Mouse (Mus musculus) heart, embryonic 11.5 days (tissue): Measurements from ENCODE around the gene Dock8. TPM values are rescaled to one million over a fixed set of nuclear protein-coding genes. Genes with fewer than 3 reads are reported as not detected.

ENCODE experiments used
- ATAC-seq: fragments of 200-750 bp; cut with Nextera tagmentation; replicated peaks from 2 replicates; pipeline ENCODE4 v1.8.0; 2017; ENCODE audit warnings: moderate library complexity; ENCODE audit not compliant: insufficient number of reproducible peaks, low FRiP score, low TSS enrichment
- H3K27ac ChIP-seq: fragments of 300-500 bp; sonication (generic); 2 replicates; pipeline ENCODE4 v1.5.1; 2014; ENCODE audit warnings: mild to moderate bottlenecking, low read depth, low read length
- H3K27me3 ChIP-seq: fragments of 300-500 bp; sonication (generic); 2 replicates; pipeline ENCODE4 v1.6.1; 2014; ENCODE audit warnings: mild to moderate bottlenecking, low read length, mixed read lengths; ENCODE audit not compliant: control insufficient read depth, insufficient read depth
- H3K36me3 ChIP-seq: fragments of 300-500 bp; sonication (generic); 2 replicates; pipeline ENCODE4 v1.6.1; 2014; ENCODE audit warnings: mild to moderate bottlenecking, low read length, moderate library complexity, mixed read lengths; ENCODE audit not compliant: control insufficient read depth, insufficient read depth
- H3K4me1 ChIP-seq: fragments of 300-500 bp; sonication (generic); 2 replicates; pipeline ENCODE4 v1.6.1; 2014; ENCODE audit warnings: low read length; ENCODE audit not compliant: control insufficient read depth, insufficient read depth
- H3K4me2 ChIP-seq: fragments of 300-500 bp; sonication (generic); 2 replicates; pipeline ENCODE4 v1.6.1; 2014; ENCODE audit warnings: mild to moderate bottlenecking, moderate library complexity
- H3K4me3 ChIP-seq: fragments of 300-500 bp; sonication (generic); 2 replicates; pipeline ENCODE4 v1.5.1; 2014; ENCODE audit warnings: low read depth, low read length
- H3K9ac ChIP-seq: fragments of 300-500 bp; sonication (generic); 2 replicates; pipeline ENCODE4 v1.6.1; 2014; ENCODE audit warnings: mild to moderate bottlenecking, low read depth, low read length, moderate library complexity
- H3K9me3 ChIP-seq: fragments of 300-500 bp; sonication (generic); replicated peaks from 2 replicates; pipeline ENCODE4 v1.6.1; 2016; ENCODE audit warnings: low read length; ENCODE audit not compliant: control insufficient read depth
- WGBS: fragments of 180-500 bp; shearing (Covaris S2); extraction: QIAGEN DNeasy Blood & Tissue Kit; methylation state at CpG from one replicate; pipeline ENCODE4 v1.1.7; 2014; ENCODE audit not compliant: insufficient replicate concordance; 5-methylcytosine and 5-hydroxymethylcytosine counted together
- polyA plus RNA-seq: library from polyadenylated mRNA; unstranded; fragments of >200 nt; fragmentation: Nextera tagmentation; extraction: Ambion mirVana; gene quantifications from 2 replicates; pipeline ENCODE4 v1.2.1, GENCODE M21; 2014

The Dock8 gene
- polyA plus RNA-seq, 1 experiment from 2014 or later: 4.9 TPM

DNA sequence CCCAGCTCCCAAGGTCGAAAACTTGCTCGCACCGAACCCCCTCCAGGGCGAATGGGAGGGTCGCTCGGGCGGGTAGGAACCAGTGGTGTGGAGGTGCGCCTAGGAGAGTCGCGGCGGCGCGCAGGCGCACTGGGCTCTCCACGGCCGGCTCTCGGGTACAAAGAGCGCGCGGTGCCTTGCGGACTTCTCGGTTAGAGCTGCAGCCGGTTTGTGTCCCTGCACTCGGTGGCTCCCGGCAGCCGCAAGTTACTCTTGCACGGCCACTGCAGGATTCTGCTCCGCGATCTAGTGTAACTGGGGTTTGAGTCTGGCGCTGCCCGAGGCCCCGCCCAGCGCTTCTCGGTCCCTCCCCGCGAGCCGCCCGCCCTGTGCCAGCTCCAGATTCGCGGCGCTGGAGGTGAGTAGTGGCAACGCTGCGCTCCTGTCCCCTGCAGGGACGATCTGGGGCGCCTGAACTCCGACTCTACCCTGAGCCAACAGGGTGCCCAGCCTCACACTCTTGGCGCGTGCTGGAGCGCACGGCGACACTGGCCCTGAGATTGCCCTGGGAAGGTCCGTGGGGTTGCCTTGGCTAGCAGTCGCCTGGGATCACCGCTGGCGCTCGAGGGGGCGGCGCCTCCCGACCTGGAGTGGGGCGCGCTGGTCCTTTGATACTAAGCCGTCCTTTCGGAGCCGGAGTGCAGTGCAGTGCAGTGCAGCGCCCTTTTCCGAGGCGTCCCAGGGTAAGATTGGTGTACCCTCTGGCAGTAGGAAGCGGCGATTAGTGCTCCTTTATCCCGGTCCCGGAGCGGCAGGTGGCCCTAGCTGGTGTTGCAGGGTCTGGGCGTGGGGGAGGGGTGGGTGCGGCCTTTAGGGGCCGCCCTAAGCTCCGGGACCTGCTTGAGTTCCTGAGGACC lies 237.5 kb downstream of the Dock8 start, which contains the start of gene Kank1:
TSS of gene Kank1 (plus strand) at position 380 of the 896 bp plus-strand sequence.
- Histone ChIP-seq H3K4me3 (peak within 1 kb of the TSS; percentile 68), H3K27ac (peak within 1 kb of the TSS; percentile 66), H3K9me3 (no peaks in the 10 kb centered on the region), H3K9ac (peak within 1 kb of the TSS; percentile 66), H3K27me3 (peaks cover 3% of the 10 kb centered on the region; the same call in 1 of the 2 replicates), H3K4me2 (peak within 1 kb of the TSS; percentile 78), H3K4me1 (peaks cover 11% of the 10 kb centered on the region; the same call in 1 of the 2 replicates), H3K36me3 (no peaks in the 10 kb centered on the region)
- peak; percentile 73 for ATAC-seq
- WGBS: under 1% methylated on average over 76 of the region's 76 CpGs

DNA sequence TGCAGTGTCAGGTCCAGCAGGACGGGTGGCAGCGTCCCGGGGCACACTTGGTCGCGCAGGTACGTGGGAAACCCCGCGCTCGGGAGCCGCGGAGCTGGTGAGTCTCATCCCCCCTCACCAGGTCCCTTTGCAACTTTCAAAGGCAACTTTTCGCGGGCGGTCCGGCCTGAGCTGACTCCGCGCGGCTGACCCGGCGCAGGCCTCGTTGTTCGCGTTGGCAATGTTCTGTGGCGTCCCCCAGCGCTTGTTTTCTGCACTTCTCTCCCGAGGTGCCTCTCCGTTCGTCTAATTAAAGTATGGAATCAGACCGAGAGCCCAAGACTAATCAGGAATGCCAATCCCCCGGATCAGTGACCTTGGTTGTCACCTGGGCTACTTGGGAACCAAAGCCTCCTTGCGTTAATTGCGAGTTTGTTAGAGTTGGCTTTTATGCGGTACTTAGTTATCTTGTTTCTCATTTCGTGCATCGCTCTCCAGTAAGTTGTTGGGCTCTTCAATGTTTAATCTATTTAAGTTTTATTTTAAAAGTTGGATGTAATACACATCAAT lies 238.2 kb downstream of the Dock8 start:
- peaks cover 12% of the 10 kb centered on the region; the same call in 1 of the 2 replicates for H3K4me1 ChIP-seq
- H3K4me2 ChIP-seq: peak overlapping the region; percentile 78
- H3K36me3 ChIP-seq: no peaks in the 10 kb centered on the region
- peak overlapping the region; percentile 68 for H3K4me3 ChIP-seq
- H3K27me3 ChIP-seq: peaks cover 3% of the 10 kb centered on the region; the same call in 1 of the 2 replicates
- ATAC-seq: peak; percentile 25; the same call in 1 of the 2 replicates
- no peaks in the 10 kb centered on the region for H3K9me3 ChIP-seq
- H3K9ac ChIP-seq: peak overlapping the region; percentile 66
- under 1% methylated on average over 35 of the region's 35 CpGs for WGBS
- H3K27ac ChIP-seq: peak overlapping the region; percentile 66; the same call in 1 of the 2 replicates

DNA sequence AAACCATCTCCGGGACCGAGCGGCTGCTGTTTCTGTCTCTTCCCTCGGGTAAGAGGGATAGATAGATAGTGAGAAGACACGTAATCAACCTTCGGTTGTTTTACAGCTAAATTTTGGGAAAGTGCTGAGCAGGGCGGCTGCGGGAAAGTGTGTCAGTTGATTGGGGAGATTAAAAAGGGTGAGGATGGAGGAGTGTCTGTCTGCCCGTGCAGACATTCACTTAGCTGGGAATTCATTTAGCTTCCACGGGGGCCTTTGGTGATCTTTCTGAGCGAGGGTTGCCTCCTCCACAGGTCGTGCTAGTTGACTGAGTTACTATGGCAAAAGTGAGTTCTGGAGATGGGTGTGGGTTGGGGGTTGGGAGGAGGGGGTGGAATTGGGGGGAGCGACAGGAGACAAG lies 238.8 kb downstream of the Dock8 start:
- Histone ChIP-seq H3K36me3 (no peaks in the 10 kb centered on the region), H3K4me3 (peak overlapping the region; percentile 68), H3K9ac (no peak overlapping the region), H3K27ac (no peak overlapping the region), H3K4me1 (peaks cover 12% of the 10 kb centered on the region), H3K9me3 (no peaks in the 10 kb centered on the region), H3K27me3 (peaks cover 3% of the 10 kb centered on the region; the same call in 1 of the 2 replicates), H3K4me2 (peak overlapping the region; percentile 78)
- 4% methylated on average over 13 of the region's 13 CpGs for WGBS
- no peak for ATAC-seq

DNA sequence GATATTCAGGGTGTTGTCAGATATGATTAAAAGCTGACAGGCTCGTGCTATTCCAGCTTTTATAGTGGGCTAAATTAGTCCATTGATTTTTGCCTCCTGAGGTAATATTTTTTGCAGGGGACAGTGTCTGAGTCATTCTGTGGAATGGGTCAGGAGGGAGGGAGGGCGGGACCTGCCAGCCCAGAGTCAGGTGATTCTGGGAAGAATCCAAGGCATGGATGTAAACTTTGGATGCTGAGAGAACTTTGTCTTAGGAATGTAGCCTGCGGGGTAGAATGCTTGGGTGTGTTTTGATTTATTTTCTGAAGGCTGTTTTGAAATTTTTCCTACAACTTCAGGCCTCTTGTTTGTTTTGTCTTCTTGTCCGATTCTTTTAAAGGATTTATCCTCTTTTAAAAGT lies 244.2 kb downstream of the Dock8 start:
- Histone ChIP-seq H3K27me3 (no peaks in the 10 kb centered on the region), H3K36me3 (no peaks in the 10 kb centered on the region), H3K4me2 (no peak overlapping the region), H3K9ac (no peak overlapping the region), H3K4me3 (no peak overlapping the region), H3K4me1 (peaks cover 12% of the 10 kb centered on the region), H3K9me3 (no peaks in the 10 kb centered on the region), H3K27ac (no peak overlapping the region)
- WGBS: 70% methylated on average over 4 of the region's 4 CpGs
- no peak for ATAC-seq

DNA sequence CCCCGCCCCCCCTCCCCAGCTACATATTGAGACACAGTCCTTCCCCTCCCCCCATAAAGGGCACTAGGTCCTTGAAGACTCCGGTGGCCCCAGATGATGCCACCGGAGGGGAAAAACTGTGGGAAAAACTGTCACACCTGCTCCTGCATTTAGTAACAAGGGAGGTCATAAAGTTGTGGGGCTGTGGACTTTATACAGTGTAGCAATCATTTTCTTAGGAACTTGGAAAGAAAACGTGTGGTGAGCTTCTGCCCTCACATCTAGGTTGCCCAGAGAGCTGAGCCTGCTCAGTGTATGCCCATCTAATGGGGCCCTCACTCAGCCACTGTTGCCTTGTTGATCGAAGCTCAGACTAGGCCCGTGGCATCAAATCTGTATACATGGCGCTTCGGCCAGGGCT lies 246.7 kb downstream of the Dock8 start:
- WGBS: 82% methylated on average over 8 of the region's 8 CpGs
- Histone ChIP-seq H3K4me3 (no peak overlapping the region), H3K4me1 (peaks cover 6% of the 10 kb centered on the region)

DNA sequence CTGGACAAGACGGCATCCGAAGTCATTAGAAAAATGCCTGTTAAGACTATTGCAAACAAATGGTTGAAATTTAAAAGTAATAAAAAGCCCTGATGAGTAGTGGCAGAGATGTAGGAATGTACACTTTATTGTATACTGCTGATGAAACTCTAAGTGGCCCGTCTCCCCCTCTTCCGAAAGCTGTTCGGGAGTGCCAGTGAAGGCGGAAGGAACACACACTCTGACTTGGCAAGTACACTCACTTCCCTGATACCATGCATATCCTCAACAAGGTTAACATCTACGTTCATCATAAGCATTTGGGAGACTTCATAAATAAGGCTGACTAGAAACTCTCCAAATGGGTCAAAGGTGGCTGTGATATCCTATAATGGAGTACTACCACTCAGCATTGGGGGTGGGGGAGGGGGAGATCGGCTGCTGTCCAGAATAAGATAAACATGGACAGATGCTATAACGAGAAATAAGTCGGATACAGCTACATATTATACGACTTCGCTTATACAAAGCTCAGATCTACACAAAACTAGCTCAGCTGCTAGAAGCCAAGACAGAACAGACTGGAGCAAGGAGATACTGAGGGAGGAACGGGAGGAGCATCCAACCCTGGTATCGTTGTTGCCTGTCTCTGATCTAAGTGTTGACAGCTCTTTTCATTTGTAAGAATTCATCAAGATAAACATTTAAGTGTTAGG lies 248.7 kb downstream of the Dock8 start:
- H3K4me2 ChIP-seq: no peak overlapping the region
- 75% methylated on average over 14 of the region's 14 CpGs for WGBS
- H3K4me1 ChIP-seq: peaks cover under 1% of the 10 kb centered on the region; the same call in 1 of the 2 replicates
- no peaks in the 10 kb centered on the region for H3K9me3 ChIP-seq
- no peak overlapping the region for H3K27ac ChIP-seq
- no peak overlapping the region for H3K4me3 ChIP-seq
- ATAC-seq: no peak
- no peak overlapping the region for H3K9ac ChIP-seq
- H3K36me3 ChIP-seq: no peaks in the 10 kb centered on the region
- H3K27me3 ChIP-seq: no peaks in the 10 kb centered on the region

More for the DNA sequence above, 246.7 kb downstream of the Dock8 start:
- Histone ChIP-seq H3K27me3 (no peaks in the 10 kb centered on the region), H3K36me3 (no peaks in the 10 kb centered on the region), H3K27ac (no peak overlapping the region), H3K9me3 (no peaks in the 10 kb centered on the region), H3K9ac (no peak overlapping the region), H3K4me2 (no peak overlapping the region)
- no peak for ATAC-seq

DNA sequence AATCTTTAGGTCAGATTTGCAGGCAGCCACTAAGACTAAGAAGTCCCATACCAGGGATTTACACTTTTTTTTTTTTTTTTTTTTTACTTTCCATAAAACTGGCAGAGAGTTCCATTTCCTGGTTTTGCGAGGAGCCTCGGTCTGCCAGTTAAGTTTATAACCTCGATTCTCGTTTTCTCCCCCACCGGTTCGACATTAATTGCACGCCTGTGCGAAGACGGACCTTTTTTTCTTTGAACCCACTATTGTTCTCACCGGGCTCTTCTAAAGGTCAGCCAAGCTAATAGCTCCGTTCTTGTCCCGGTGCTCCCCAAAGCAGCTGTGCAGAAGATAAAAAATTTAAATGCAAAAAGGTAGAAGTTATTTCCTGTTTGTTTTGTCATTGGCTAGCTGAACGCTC lies 249.9 kb downstream of the Dock8 start:
- Histone ChIP-seq H3K9me3 (no peaks in the 10 kb centered on the region), H3K4me3 (no peak overlapping the region), H3K4me2 (no peak overlapping the region), H3K4me1 (peaks cover 12% of the 10 kb centered on the region; the same call in 1 of the 2 replicates), H3K9ac (no peak overlapping the region), H3K27me3 (no peaks in the 10 kb centered on the region), H3K36me3 (no peaks in the 10 kb centered on the region), H3K27ac (no peak overlapping the region)
- ATAC-seq: no peak
- 81% methylated on average over 13 of the region's 13 CpGs for WGBS

DNA sequence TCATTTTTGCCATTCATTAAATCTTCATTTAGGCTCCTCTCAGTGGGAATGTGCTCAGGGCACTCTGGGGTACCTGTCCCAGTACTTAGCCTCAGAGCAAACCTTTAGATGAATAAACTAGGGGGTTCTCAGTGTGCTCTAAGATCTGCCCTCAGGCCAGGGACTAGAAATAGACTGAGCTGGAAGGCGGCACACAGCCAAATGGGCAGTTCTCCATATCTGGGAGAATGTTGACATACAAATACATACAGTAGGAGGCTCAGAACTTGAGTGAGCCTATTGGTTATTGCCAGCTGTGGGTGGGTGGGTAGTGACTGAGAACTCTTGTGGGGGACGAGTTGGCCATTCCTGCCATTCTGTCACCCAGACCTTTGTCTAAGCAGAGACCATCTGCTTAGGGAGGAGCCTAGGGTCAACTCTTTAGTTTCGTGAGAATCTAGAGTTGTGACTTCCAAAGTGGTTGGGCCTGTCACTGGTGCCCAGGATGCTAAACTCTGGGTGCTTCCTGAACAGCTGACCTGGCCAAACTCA lies 252.3 kb downstream of the Dock8 start:
- no peak for ATAC-seq
- Histone ChIP-seq H3K9me3 (no peaks in the 10 kb centered on the region), H3K36me3 (no peaks in the 10 kb centered on the region), H3K27me3 (no peaks in the 10 kb centered on the region), H3K4me1 (peaks cover 14% of the 10 kb centered on the region; the same call in 1 of the 2 replicates), H3K4me3 (no peak overlapping the region), H3K9ac (no peak overlapping the region), H3K4me2 (no peak overlapping the region), H3K27ac (no peak overlapping the region)
- 78% methylated on average over 3 of the region's 3 CpGs for WGBS
